Mouse (Mus musculus): ENCODE results near the gene Sema5b. TPM values are rescaled to one million over a fixed set of nuclear protein-coding genes. Genes with fewer than 3 reads are reported as not detected.

The Sema5b gene
- polyA plus RNA-seq, 3 experiments from 2014 or later, result not detected

Other genes with a start within 250 kb of the Sema5b start
- 10 to 100 TPM; 36.9 to 46.5 (median 40.2) TPM for gene Sec22a, start 177.2 kb upstream of the Sema5b start, polyA plus RNA-seq (2017; shearing (Covaris generic))
- gene Pdia5, start 50.3 kb upstream of the Sema5b start, polyA plus RNA-seq (2017; shearing (Covaris generic)), result under 1 TPM in 1 of 3 experiments, not detected in 2; 0.53 TPM
- gene Dirc2, start 228.2 kb downstream of the Sema5b start, polyA plus RNA-seq (2017; shearing (Covaris generic)), result 1 to 10 TPM; 1.4 to 4.9 (median 1.9) TPM
- 10 to 100 TPM; 20.7 to 25.2 (median 21.8) TPM for gene Hspbap1, start 229.2 kb downstream of the Sema5b start, polyA plus RNA-seq (2017; shearing (Covaris generic))